Mouse (Mus musculus) midbrain, embryonic 11.5 days (tissue): ENCODE results near the gene Gfy. TPM values are rescaled to one million over a fixed set of nuclear protein-coding genes. Genes with fewer than 3 reads are reported as not detected.

Experiments
- ATAC-seq: fragments of 200-750 bp; cut with Nextera tagmentation; 2 replicates; pipeline ENCODE4 v1.8.0; 2017; ENCODE audit warnings: moderate TSS enrichment, moderate library complexity; ENCODE audit not compliant: low FRiP score
- DNase-seq: peaks from one replicate; pipeline ENCODE4 v3.0.0; 2015; ENCODE audit warnings: low spot score; ENCODE audit errors: missing footprints
- H3K27ac ChIP-seq: fragments of 300-500 bp; sonication (generic); 2 replicates; pipeline ENCODE4 v1.5.1; 2014; ENCODE audit warnings: low read depth, low read length
- H3K27me3 ChIP-seq: fragments of 300-500 bp; sonication (generic); 2 replicates; pipeline ENCODE4 v1.6.1; 2014; ENCODE audit warnings: mild to moderate bottlenecking, low read length, moderate library complexity, mixed read lengths; ENCODE audit not compliant: control insufficient read depth, insufficient read depth
- H3K36me3 ChIP-seq: fragments of 300-500 bp; sonication (generic); 2 replicates; pipeline ENCODE4 v1.6.1; 2014; ENCODE audit warnings: mild to moderate bottlenecking, low read length, moderate library complexity, mixed read lengths; ENCODE audit not compliant: control insufficient read depth, insufficient read depth
- H3K4me1 ChIP-seq: fragments of 300-500 bp; sonication (generic); 2 replicates; pipeline ENCODE4 v1.6.1; 2014; ENCODE audit warnings: low read length; ENCODE audit not compliant: control insufficient read depth, insufficient read depth
- H3K4me2 ChIP-seq: fragments of 300-500 bp; sonication (generic); 2 replicates; pipeline ENCODE4 v1.6.1; 2014; ENCODE audit warnings: mild to moderate bottlenecking, moderate library complexity
- H3K4me3 ChIP-seq: fragments of 300-500 bp; sonication (generic); 2 replicates; pipeline ENCODE4 v1.5.1; 2014; ENCODE audit warnings: low read depth, low read length
- H3K9ac ChIP-seq: fragments of 300-500 bp; sonication (generic); 2 replicates; pipeline ENCODE4 v1.6.1; 2014; ENCODE audit warnings: low read length
- H3K9me3 ChIP-seq: fragments of 300-500 bp; sonication (generic); 2 replicates; pipeline ENCODE4 v1.6.1; 2016; ENCODE audit warnings: low read length; ENCODE audit not compliant: control insufficient read depth
- WGBS: fragments of 180-500 bp; shearing (Covaris S2); extraction: QIAGEN DNeasy Blood & Tissue Kit; methylation state at CpG from one replicate; pipeline ENCODE4 v1.1.7; 2014; 5-methylcytosine and 5-hydroxymethylcytosine counted together
- polyA plus RNA-seq: library from polyadenylated mRNA; unstranded; fragments of >200 nt; fragmentation: Nextera tagmentation; extraction: Ambion mirVana; gene quantifications from 2 replicates; pipeline ENCODE4 v1.2.1, GENCODE M21; 2014

Gfy gene
- polyA plus RNA-seq, 1 experiment from 2014 or later = not detected

DNA sequence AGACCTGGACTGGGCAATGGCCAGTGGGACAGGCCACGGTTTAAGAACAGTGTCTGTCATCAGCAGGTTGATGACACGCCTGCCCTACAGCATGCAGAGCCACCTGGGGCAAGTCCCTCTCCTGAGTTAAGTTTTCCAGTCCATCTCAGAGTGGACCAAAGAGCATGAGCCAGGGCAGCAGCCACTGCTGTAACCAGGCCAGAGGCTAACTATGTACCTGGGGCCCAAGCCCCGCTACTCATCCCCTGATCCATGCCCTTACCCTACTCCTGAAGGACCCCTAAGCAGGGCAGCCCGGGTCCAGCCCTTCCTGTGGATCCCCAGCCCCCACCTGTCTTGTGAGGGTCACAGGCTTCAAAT, 16.8 kb upstream of the Gfy start:
- DNase-seq (no peak), ATAC-seq (no peak)
- Histone ChIP-seq H3K4me2 (no peak overlapping the region), H3K9ac (no peak overlapping the region), H3K27me3 (no peaks in the 10 kb centered on the region), H3K4me1 (no peaks in the 10 kb centered on the region), H3K27ac (no peak overlapping the region), H3K9me3 (no peaks in the 10 kb centered on the region), H3K36me3 (no peaks in the 10 kb centered on the region), H3K4me3 (no peak overlapping the region)
- 84% methylated on average over 4 of the region's 4 CpGs for WGBS

DNA sequence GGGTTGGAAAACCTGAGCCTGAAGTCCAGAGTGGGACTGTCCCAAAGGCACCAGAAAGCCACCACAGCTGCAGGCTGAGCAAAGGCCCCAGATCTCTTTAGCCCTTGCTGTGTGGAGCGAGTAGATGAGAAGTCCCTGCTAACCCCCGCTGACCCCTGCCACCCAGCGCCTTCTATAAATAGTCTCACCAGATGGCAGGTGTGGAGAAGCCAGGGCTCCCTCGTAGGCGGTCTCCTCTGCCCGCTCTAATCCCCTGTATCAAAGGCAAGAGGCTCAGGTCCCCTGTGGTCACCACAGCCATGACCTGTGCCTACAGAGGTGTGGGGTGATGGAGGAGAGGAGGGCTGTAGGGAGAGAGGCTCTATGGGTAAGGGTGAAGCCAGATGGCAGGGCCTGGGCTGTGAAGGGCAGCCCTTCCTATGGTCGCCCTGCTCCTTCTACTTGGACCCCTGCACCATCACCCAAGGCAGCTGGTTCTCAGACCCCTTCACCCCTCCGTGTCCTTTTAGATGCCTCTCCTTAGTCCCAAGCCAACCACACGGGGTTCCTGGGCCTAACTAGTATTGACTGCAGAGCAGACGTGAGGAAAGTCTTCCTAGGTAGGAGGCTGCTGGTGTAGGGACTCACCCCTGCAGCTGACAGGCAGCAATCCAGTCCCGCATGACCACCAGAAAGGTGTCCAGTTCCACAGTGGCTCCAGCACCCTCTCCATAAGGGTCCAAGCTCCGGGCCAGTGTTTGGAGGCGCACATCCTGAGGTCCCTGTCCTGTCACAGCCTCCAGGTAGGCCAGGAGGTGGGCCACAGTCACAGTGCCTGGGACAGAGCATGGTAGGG, 16.2 kb upstream of the Gfy start:
- no peaks in the 10 kb centered on the region for H3K9me3 ChIP-seq
- no peaks in the 10 kb centered on the region for H3K36me3 ChIP-seq
- DNase-seq = no peak
- no peak overlapping the region for H3K27ac ChIP-seq
- H3K4me1 ChIP-seq = no peaks in the 10 kb centered on the region
- H3K4me2 ChIP-seq = no peak overlapping the region
- H3K9ac ChIP-seq = no peak overlapping the region
- H3K4me3 ChIP-seq = no peak overlapping the region
- no peaks in the 10 kb centered on the region for H3K27me3 ChIP-seq
- WGBS = 58% methylated on average over 13 of the region's 13 CpGs
- ATAC-seq = no peak

DNA sequence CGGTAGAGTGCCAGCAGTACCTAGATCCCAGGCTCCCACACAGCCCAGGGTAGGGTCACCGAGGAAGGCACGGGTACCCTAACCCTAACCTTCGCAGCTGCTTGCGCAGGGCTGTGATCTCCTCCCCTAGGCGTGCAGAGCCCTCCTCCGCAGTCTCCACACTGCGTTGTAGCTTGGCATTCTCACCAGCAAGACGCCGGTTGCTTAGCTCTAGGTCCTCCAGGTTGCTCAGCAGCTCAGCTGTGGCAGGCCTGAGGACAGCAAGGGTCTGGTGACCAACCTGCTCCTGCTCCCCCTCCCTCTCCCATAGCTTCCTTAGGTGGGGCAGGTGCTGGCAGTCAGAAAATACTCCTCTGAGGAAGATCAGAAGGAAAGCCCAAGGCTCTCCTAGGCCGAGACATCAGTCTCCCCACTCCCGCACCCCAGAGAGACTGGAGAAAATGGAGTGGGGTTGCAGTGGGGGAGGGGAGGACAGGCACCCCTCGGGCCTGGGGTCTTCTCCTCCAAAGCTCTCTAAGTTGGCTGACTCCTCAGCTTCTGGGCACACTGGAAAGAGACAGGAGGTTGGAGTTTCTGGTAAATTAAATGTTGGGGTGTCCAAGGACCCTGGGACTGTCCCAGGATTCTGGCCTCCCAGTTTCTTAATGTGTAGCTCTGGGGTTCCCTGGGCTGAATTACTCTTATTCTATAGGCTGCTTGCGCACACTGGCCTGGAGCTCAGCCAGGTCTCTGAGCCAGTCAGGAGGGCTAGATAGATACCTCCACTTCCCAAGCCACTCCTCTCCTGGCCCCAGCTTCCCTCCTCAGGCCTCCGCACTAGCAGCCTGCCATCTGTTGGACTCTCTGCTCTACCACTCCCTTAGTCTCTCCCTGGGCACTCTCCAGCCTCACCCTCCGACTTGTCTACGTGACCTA, 14.8 kb upstream of the Gfy start:
- Histone ChIP-seq H3K9ac (no peak overlapping the region), H3K27ac (no peak overlapping the region), H3K9me3 (no peaks in the 10 kb centered on the region), H3K27me3 (peaks cover 4% of the 10 kb centered on the region; the same call in 1 of the 2 replicates), H3K4me2 (no peak overlapping the region), H3K4me3 (no peak overlapping the region), H3K4me1 (no peaks in the 10 kb centered on the region), H3K36me3 (no peaks in the 10 kb centered on the region)
- no peak for ATAC-seq
- DNase-seq = no peak
- WGBS = 79% methylated on average over 17 of the region's 17 CpGs

DNA sequence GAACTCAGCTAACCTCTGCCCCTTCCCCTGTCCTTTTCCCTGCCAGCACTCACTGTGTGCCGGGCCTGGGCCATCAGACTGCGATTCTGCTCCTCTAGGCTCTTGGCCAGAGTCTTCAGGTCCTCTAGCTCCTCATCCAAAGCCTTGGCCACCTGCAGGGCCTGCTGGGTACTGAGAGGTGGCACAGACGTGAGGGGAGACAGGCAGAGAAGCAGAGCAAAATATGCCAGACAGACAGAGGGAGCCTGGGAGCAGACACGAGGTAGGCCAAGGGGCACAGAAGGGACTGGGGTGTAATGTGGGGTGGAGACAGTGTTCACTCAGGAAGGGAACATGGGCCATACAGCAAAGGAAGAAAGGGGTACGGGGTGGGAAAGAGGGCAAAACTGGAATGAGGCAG, 14.0 kb upstream of the Gfy start:
- no peak overlapping the region for H3K9ac ChIP-seq

DNA sequence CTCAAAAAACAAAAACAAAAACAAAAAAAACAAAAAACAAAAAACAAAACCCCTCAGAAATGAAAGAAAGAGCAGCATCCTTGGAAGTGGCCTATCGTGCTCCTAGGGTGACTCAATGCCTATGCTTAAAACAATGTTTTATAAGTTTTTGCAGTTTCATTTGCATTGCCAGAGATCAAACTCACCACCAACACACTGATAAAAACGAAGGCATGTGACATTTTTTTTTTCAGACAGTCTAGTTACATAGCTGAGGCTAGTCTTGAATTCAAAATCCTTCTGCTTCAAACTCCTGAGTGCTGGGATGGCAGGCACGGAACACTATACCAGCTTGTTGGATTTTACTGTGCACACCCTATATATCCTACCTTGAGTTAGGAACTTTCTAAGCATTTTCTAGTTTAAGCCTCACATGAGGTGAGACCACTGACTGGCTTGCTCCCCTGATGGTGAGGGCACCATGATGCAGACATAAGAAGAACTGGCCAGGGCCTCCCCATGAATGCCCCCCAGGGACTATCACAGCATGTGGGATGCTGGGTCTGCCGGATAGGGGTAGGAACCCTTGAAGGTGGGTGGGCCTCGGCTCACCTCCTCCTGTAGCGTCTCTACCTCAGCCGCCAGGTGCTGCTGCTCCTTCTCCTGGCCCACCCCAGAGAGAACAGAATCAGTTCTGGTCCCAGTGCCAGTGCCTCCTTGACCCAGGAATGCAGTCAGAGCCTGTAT, 13.4 kb upstream of the Gfy start:
- Histone ChIP-seq H3K9ac (no peak overlapping the region), H3K27me3 (peaks cover 4% of the 10 kb centered on the region; the same call in 1 of the 2 replicates), H3K9me3 (no peaks in the 10 kb centered on the region), H3K27ac (no peak overlapping the region), H3K4me2 (no peak overlapping the region), H3K4me3 (no peak overlapping the region), H3K36me3 (no peaks in the 10 kb centered on the region), H3K4me1 (no peaks in the 10 kb centered on the region)
- DNase-seq = no peak
- no peak for ATAC-seq
- 80% methylated on average over 7 of the region's 7 CpGs for WGBS

More for the DNA sequence above, 14.0 kb upstream of the Gfy start:
- ATAC-seq = no peak
- Histone ChIP-seq H3K27ac (no peak overlapping the region), H3K4me1 (no peaks in the 10 kb centered on the region), H3K4me2 (no peak overlapping the region), H3K27me3 (peaks cover 4% of the 10 kb centered on the region; the same call in 1 of the 2 replicates), H3K4me3 (no peak overlapping the region), H3K9me3 (no peaks in the 10 kb centered on the region), H3K36me3 (no peaks in the 10 kb centered on the region)
- whole genome bisulfite sequencing = 67% methylated on average over 5 of the region's 5 CpGs
- DNase-seq = no peak

DNA sequence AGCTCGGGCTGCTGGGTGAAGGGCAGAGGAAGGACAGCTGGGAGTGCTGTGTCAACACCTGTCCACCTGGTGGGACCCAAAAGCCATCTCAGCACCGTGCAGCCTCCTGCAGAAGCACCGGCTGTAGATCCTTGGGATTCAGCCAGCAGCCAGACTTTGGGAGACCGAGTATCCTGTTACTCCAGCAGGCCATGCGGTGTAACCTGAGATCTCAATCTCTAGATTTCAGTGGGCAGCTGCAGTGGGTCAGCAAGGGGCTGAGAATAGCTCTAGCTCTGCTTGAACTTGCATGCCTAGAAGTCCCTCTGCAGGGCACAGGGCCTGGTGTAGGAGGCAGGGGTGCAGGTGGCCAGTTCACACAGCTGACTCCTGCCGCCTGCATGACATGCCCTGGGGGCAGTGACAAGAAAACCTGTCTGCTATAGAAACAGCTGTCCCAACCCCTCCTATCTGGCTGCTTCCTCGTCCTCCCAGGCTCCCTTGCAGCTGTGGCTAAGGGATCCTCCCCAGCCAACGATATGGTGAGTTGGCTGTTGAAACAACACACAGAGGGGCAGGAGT, 12.5 kb upstream of the Gfy start:
- no peak overlapping the region for H3K4me2 ChIP-seq
- no peak overlapping the region for H3K4me3 ChIP-seq
- no peaks in the 10 kb centered on the region for H3K36me3 ChIP-seq
- no peaks in the 10 kb centered on the region for H3K4me1 ChIP-seq
- no peaks in the 10 kb centered on the region for H3K9me3 ChIP-seq
- peaks cover 4% of the 10 kb centered on the region; the same call in 1 of the 2 replicates for H3K27me3 ChIP-seq
- ATAC-seq (no peak), DNase-seq (no peak)
- H3K27ac ChIP-seq = no peak overlapping the region
- 33% methylated on average over 8 of the region's 8 CpGs for WGBS
- no peak overlapping the region for H3K9ac ChIP-seq

DNA sequence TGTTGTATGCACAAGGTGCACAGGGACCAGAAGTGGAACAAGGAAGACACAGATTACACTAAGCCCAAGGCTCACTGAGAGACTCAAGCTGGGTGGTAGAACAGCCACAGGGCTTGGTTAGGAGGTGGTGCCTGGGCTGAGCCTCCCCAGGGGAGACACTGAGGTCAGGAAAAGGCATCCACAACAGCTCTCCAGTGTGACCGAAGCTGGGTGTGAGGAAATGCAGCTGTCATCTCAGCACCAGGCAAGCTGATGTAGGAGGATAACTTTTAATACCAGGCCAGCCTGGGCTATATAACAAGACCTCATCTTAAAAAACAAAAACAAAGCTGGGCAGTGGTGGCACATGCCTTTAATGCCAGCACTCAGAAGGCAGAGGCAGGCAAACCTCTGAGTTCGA, 11.8 kb upstream of the Gfy start:
- H3K36me3 ChIP-seq = no peaks in the 10 kb centered on the region
- H3K4me2 ChIP-seq = no peak overlapping the region
- DNase-seq (no peak), ATAC-seq (no peak)
- WGBS = 76% methylated on average over 2 of the region's 2 CpGs
- H3K27me3 ChIP-seq = peaks cover 4% of the 10 kb centered on the region; the same call in 1 of the 2 replicates
- no peak overlapping the region for H3K27ac ChIP-seq
- no peaks in the 10 kb centered on the region for H3K9me3 ChIP-seq
- no peaks in the 10 kb centered on the region for H3K4me1 ChIP-seq
- no peak overlapping the region for H3K9ac ChIP-seq
- H3K4me3 ChIP-seq = no peak overlapping the region

DNA sequence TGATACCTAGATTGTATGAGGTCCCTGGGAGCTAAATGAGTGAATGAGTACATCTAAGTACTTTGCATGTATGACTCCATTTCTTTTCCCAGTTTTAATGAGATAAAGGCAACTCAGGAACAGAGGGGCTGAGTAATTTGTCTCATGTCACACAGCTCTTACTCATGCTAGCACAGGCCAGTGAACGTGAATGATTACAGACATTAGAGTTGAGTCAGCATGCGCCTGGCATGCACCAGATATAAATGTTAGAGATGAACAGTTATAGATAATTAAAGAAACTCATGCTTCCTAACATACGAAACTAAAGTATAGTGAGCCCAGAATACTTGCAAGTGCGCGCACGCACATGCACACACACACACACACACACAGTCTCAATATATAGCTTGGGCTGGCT, 10.8 kb upstream of the Gfy start:
- Histone ChIP-seq H3K9me3 (no peaks in the 10 kb centered on the region), H3K4me2 (no peak overlapping the region), H3K36me3 (no peaks in the 10 kb centered on the region), H3K9ac (no peak overlapping the region), H3K27me3 (peaks cover 4% of the 10 kb centered on the region; the same call in 1 of the 2 replicates), H3K4me1 (no peaks in the 10 kb centered on the region), H3K4me3 (no peak overlapping the region), H3K27ac (no peak overlapping the region)
- ATAC-seq (no peak), DNase-seq (no peak)
- WGBS = 92% methylated on average over 6 of the region's 6 CpGs
